Mouse (Mus musculus) CD4-positive, CD25-positive, alpha-beta regulatory T cell, adult 2 months (primary cell): ENCODE measurements at regions not wholly inside any gene's neighbourhood (a gene's known extent, or its start where the extent isn't known, plus 50 kb on each side); places are given as distances from the start of the nearest gene placed in this dataset.
"Not testable (repeated sequence)": the region's sequence is repeated elsewhere in the genome, so short reads cannot be mapped to it uniquely, and the experiment has no call there.

ENCODE experiments used
- DNase-seq: peaks from one replicate; pipeline ENCODE4 v3.0.0-alpha.2; 2012; ENCODE audit warnings: low read depth, low spot score

- DNase-seq: no peak
Measured at GRCm38 (mm10) chr10:9462361-9462760, 212.6 kb downstream of the Samd5 start.

DNA sequence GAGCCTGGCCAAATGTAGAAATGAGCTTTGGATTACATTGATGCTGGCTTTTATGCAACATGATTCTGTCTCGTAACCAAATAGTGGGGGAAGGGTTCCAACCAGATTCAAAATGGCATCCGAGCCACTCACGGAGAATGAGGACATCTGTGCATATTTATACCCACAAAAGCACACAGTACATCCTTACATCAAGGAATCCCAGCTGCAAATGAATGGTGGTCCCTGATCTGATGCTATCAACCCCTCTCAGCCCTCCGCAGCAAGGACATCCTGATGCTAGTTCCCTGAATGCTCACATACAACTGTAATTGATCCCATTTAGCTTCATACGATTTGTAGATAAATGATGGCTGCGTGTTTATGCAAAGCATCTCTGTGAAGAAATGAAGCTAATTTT lies 215.9 kb downstream of the Samd5 start:
- no peak for DNase-seq

- no peak for DNase-seq
Measured at GRCm38 (mm10) chr10:9458466-9458865, 216.5 kb downstream of the Samd5 start.

- DNase-seq: no peak
Measured at GRCm38 (mm10) chr10:9457222-9457621, 217.8 kb downstream of the Samd5 start.

DNA sequence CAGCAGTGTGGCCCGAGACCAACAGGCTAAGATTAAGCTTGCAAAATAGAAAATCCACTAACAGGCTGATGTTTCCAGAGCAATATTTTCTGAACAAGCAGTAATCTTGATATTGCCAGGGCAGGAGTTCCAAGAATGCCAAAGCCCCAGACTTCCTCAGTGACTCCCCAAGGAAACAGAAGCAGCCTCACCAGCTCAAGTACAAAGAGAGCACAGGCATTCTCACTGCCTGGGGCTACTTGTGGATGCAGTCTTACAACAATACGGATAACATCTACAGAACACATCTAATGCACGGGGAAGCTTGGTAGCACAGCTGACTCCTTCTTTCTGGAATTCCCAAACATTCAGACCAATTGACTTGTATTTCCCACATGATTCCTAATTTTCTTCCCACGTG lies 235.9 kb downstream of the Samd5 start:
- no peak for DNase-seq

DNA sequence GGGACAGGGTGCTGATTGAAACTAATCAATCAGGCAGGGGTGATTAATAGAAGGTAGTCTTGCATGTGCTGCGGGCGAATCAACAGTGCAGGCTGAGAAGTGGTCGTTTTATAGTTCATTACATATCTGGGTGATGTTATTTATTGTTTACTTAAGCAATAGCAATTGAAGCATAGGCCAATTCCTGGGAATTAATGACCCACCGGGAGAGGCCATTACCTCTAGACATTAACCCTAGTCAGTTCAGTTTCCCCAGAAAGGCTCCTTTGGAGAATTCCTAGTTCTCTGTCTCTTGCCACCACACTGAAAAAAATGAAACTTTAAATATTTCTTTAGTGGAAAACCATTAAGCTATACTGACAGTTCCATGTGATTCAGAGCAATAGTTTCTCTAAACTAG lies 236.6 kb downstream of the Samd5 start:
- DNase-seq: no peak

GRCm38 (mm10) chr10:9429085-9429484 lies 245.9 kb downstream of the Samd5 start:
- DNase-seq: no peak

DNA sequence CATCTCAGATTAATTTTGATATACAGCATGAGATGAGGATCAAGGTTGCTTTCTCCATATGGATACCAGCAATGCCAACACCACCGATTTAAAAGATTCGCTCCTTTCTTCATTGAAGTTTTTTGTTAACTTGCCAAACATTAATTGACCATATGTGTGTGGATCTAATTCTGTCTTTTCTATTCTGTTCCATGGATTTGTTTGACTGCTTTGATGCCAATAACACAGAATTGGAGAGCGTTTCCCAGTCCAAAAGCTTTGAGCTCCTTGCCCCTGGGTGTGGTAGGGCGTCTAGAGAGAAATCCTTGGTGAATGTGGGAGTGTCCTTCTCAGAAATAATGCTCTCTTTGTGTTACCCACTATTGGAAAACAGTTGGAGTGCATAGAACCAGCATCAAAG lies 254.3 kb downstream of the Samd5 start:
- no peak for DNase-seq

DNA sequence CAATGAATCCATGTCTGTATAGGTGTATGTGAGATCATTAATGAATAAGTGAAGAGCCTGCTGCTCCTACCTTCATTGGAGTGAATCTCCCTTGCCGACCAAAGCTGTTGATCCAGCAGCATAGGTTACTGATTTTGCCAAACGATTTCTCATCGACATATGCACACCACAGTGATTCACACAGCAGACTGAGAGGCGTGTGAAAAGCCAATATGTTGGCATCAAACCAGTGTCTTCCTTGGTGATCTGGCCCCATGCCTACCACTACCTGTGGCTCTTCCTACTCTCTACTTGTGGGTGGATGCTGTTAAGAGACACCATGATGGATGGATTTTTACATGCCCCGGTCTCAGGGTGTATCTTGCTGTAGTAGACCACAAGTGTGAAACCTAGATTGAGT lies 258.3 kb downstream of the Samd5 start:
- DNase-seq: no peak

- DNase-seq: no peak
Measured at GRCm38 (mm10) chr10:9406101-9406500, 268.9 kb downstream of the Samd5 start.

DNA sequence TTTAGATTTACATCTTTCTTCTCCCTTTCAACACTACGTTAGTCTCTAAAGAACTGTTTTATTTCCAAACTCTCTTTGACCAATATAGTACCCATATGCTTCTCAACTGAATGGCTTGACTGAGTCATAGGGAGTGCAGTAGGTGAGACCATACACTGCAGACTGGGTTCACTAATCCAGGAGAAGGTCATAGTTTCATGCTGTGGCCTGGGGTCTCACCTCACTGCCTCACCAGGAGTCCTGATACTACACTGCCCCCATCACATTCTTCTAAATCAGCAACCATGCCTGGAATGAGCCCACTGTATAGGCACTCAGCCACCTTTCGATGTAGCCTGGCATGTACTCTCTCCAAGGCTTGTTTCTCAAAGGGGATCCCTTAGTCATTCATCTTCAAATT lies 269.6 kb downstream of the Samd5 start:
- no peak for DNase-seq

GRCm38 (mm10) chr10:9404963-9405362 lies 270.0 kb downstream of the Samd5 start:
- DNase-seq: no peak

DNA sequence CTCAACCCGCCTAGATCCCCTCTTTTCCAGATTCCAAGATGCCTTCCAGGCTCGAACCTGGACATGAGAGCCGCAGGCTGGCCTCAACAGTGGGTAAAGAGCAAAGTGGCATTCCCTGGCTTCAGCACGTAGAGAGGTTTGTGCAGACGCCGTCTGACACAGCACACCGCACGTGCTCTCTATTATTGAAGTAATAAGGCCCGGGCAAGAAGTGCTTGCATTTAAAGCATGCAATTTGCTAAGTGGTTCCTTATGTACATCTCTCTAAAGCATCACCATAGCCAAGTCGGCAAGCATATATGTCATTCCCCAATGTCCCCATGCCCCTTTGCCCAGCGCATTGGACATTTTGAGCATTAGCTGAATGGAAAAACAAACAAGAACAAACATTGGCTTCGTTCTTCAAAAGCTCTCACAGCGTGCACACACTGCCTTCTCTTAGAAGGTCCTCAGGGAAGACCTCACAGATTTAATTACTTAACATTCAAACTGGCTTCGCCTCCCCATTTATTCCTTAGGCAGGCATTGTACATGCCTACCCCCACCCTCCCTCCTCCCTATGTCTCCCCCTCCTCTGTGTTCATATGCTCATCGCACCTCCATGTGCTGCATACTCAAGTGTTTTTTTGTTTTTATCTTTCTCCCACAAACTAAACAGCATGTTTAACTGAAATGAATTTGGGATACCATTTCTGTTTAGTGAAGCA lies 273.9 kb downstream of the Samd5 start:
- DNase-seq: no peak

- no peak for DNase-seq
Measured at GRCm38 (mm10) chr10:9377440-9378101, 297.4 kb downstream of the Samd5 start.

DNA sequence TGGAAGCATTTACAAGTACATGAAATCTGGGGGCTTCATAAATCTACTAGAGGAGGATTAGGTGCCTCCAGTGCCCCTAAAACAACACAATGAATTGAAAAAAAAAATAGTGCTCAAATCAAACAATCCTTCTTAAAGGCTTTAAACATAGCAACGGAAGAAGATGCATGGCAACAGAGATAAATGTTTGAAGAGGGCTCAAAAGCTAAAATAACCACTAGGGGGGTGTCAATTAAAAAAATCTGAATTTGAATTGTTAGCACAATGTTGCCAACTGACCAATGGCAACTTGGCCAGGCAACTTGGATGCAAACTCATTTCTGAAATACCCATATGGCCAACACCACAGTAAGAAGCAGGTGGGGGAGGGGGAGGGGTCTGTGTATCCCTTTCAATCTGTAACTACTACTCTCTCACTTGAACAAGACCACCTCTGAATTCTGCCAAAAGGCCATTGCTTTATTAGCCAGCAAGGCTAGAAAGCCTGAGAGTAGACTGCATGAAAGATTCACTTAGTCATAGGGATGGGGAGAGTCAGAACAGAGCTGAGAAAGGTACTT lies 312.6 kb downstream of the Samd5 start:
- DNase-seq: no peak

GRCm38 (mm10) chr10:9338207-9338801 lies 336.7 kb downstream of the Samd5 start:
- DNase-seq: no peak

DNA sequence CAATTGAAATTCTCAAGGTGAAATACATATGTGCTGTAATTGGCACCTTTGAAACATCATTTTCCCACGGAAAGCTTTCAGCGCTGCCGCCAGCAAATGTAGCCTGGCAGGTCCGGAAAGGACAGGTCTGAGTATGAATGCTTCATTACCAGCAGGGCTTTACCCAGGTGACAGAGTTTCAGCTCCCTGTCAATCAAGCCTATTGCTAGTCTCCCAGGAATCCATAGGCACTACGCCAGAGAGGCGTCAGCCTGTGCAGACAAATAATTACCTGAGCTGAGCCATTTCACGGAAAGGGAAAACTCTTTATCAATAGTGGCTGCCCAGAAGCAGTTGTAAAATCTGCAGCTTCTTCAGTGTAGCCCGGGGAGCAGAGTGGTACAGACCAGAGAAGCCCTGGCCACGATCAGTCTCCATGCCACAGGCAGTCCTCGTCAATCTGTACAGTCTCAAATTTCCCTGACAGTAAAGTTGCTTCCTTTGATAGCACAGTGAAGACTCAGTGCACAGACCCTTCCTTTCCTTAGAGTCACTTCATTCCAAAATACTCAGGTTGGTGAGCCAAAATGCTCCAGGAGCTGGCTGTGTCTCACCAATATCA lies 340.7 kb downstream of the Samd5 start:
- no peak for DNase-seq

GRCm38 (mm10) chr10:9331694-9332093 lies 343.3 kb downstream of the Samd5 start:
- no peak for DNase-seq

DNA sequence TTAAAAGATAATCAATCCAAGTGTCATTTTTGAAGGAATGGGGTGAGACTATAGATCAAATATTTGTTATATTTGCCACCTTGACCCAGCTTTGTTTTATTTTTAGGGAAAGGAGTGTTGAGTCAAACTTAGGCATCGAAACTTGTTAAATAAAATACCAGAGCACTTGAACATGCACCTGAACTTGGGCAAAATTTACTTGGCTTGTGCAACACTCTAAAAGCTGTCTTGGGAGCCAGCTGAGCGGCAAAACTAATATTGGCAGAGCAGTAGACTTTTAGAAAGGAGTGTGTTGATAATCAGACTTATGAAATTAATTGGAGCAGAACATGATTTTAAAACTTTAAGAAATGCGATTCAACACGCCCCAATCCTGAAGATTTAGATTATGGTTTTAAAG lies 346.7 kb downstream of the Samd5 start:
- DNase-seq: no peak

- DNase-seq: not testable (repeated sequence)
Measured at GRCm38 (mm10) chr10:9327881-9328280, 347.1 kb downstream of the Samd5 start.

DNA sequence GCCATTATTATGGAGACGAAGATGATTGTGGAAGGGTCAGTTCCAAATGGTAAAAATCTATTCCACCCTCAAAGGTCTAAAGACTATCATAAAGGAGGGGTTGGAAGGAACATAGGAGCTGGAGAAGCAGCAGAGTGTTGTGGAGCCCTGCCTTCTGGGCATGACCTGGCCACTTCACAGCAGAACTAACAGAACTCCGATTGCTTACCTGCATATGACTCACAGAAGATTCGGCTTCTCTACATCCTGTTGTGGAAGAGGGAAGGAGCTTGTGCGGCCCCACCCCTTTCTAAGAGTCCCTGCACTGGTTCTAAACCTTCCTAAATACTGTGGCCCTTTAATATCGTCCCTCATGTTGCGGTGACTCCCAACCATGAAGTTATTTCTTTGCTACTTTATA lies 362.7 kb downstream of the Samd5 start:
- no peak for DNase-seq

- no peak for DNase-seq
Measured at GRCm38 (mm10) chr10:9310346-9310745, 364.7 kb downstream of the Samd5 start.
